Mouse (Mus musculus) thymus, adult 2 months (tissue): ENCODE measurements around the gene Tmtc1.

ENCODE experiments used
- CTCF ChIP-seq: fragments of 200-500 bp; IDR thresholded peaks from 2 replicates; pipeline ENCODE4 v1.5.1; 2012; ENCODE audit warnings: mild to moderate bottlenecking, control low read depth, low read length, moderate library complexity, borderline replicate concordance; ENCODE audit not compliant: control insufficient read depth, poor library complexity, insufficient read depth; ENCODE audit errors: extremely low read depth
- POLR2A ChIP-seq: fragments of 200-500 bp; IDR thresholded peaks from 2 replicates; pipeline ENCODE4 v1.6.1; 2012; ENCODE audit warnings: mild to moderate bottlenecking, low read length, control low read depth, moderate library complexity; ENCODE audit not compliant: control insufficient read depth, poor library complexity, insufficient read depth; ENCODE audit errors: extremely low read depth

DNA sequence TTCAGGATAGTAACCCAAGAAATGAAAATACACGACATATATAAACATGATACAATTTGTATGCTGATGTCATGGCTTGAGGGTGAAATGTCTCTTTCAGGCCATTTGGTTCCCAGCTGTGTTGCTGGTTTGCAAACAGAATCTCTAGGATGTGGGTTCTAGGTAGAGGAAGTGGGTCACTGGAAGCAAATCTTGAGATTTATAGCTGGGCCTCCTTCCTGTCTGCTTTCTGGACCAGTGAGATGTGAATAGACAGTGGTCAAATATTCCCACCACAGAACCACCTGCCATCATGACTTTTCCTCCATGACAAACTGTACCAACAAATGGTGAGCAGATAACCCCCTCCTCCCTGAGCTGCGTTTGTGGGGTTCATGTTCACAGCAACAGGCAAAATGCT is 186.4 kb downstream of the Tmtc1 start:
- TF ChIP-seq CTCF (no peak), POLR2A (no peak)
